Comparison of ENCODE assay signal across 8 mouse cellular contexts in genomic region chr12:91589542-91589846, GRCm38 (mm10). TPM values are rescaled to one million over a fixed set of nuclear protein-coding genes. Genes with fewer than 3 reads are reported as not detected.
DNase-seq lines count a peak whose midpoint lies in the region; ATAC-seq and TF ChIP-seq lines count a peak whose summit lies in the region.

No protein-coding gene starts in this region.

- H3K4me3 ChIP-seq in liver, adult 2 months (ENCODE audit: insufficient read depth, low read depth, low read length) = peak overlapping the region; percentile 89
- H3K4me3 ChIP-seq in embryonic facial prominence, embryonic 12.5 days = peak overlapping the region; percentile 83
- H3K4me3 ChIP-seq in intestine, embryonic 15.5 days (replicated peaks) = peak overlapping the region; percentile 90
- peak overlapping the region; percentile 89 for H3K4me3 ChIP-seq in neural tube, embryonic 13.5 days

- peak overlapping the region; percentile 96 for H3K27ac ChIP-seq in liver, adult 2 months (replicated peaks; ENCODE audit: insufficient read depth, low read depth, low read length)
- peak overlapping the region; percentile 100 for H3K27ac ChIP-seq in embryonic facial prominence, embryonic 12.5 days
- peak overlapping the region; percentile 100 for H3K27ac ChIP-seq in intestine, embryonic 15.5 days
- H3K27ac ChIP-seq in neural tube, embryonic 13.5 days (replicated peaks) = peak overlapping the region; percentile 100

- H3K9me3 ChIP-seq in embryonic facial prominence, embryonic 12.5 days = no peaks in the 10 kb centered on the region
- H3K9me3 ChIP-seq in intestine, embryonic 15.5 days = no peaks in the 10 kb centered on the region
- no peaks in the 10 kb centered on the region for H3K9me3 ChIP-seq in neural tube, embryonic 13.5 days

- no peak for ATAC-seq in embryonic facial prominence, embryonic 12.5 days (ENCODE audit: insufficient number of reproducible peaks, insufficient read depth, low FRiP score, low TSS enrichment)
- ATAC-seq in intestine, embryonic 15.5 days = no peak
- ATAC-seq in neural tube, embryonic 13.5 days (ENCODE audit: low read depth) = no peak
- ATAC-seq in megakaryocyte progenitor cell, adult 5-6 weeks (replicated peaks; ENCODE audit: poor library complexity) = no peak

- H3K4me2 ChIP-seq in embryonic facial prominence, embryonic 12.5 days (replicated peaks) = no peak overlapping the region; the same call in 1 of the 2 replicates
- peak overlapping the region; percentile 23; the same call in 1 of the 2 replicates for H3K4me2 ChIP-seq in intestine, embryonic 15.5 days (replicated peaks)
- H3K4me2 ChIP-seq in neural tube, embryonic 13.5 days = peak overlapping the region; percentile 34

- peaks cover 4% of the 10 kb centered on the region for H3K4me1 ChIP-seq in liver, adult 2 months (ENCODE audit: control insufficient read depth, insufficient read depth, low read length)
- peaks cover 14% of the 10 kb centered on the region for H3K4me1 ChIP-seq in embryonic facial prominence, embryonic 12.5 days
- H3K4me1 ChIP-seq in intestine, embryonic 15.5 days (replicated peaks) = peaks cover 5% of the 10 kb centered on the region; the same call in 1 of the 2 replicates
- H3K4me1 ChIP-seq in neural tube, embryonic 13.5 days (replicated peaks) = peaks cover 29% of the 10 kb centered on the region

- no peak for TF ChIP-seq CTCF in liver, adult 2 months (IDR thresholded peaks at IDR 0.05; ENCODE audit: low read depth, low read length)

- H3K9ac ChIP-seq in liver, adult 2 months (ENCODE audit: low read depth, low read length) = peak overlapping the region; percentile 96
- H3K9ac ChIP-seq in embryonic facial prominence, embryonic 12.5 days = peak overlapping the region; percentile 100
- H3K9ac ChIP-seq in intestine, embryonic 15.5 days = peak overlapping the region; percentile 99
- peak overlapping the region; percentile 100 for H3K9ac ChIP-seq in neural tube, embryonic 13.5 days

- H3K79me2 ChIP-seq in liver, adult 2 months (ENCODE audit: control insufficient read depth, insufficient read depth, low read length) = no peaks in the 10 kb centered on the region; the same call in 1 of the 2 replicates

- WGBS in liver, adult 2 months = 0% methylated on average over 11 of the region's 11 CpGs
- 0% methylated on average over 11 of the region's 11 CpGs for WGBS in embryonic facial prominence, embryonic 12.5 days
- WGBS in intestine, embryonic 15.5 days = 0% methylated on average over 11 of the region's 11 CpGs
- 0% methylated on average over 11 of the region's 11 CpGs for WGBS in neural tube, embryonic 13.5 days

- peaks cover 6% of the 10 kb centered on the region; the same call in 1 of the 2 replicates for H3K36me3 ChIP-seq in liver, adult 2 months (ENCODE audit: control insufficient read depth, insufficient read depth, low read length)
- peaks cover 14% of the 10 kb centered on the region for H3K36me3 ChIP-seq in embryonic facial prominence, embryonic 12.5 days
- H3K36me3 ChIP-seq in intestine, embryonic 15.5 days = 0 out of 2 replicates have a peak, but pooled peaks cover 2% of the 10 kb centered on the region
- peaks cover 14% of the 10 kb centered on the region for H3K36me3 ChIP-seq in neural tube, embryonic 13.5 days

- H3K27me3 ChIP-seq in liver, adult 2 months (ENCODE audit: control insufficient read depth, insufficient read depth, low read length) = no peaks in the 10 kb centered on the region
- no peaks in the 10 kb centered on the region for H3K27me3 ChIP-seq in embryonic facial prominence, embryonic 12.5 days
- no peaks in the 10 kb centered on the region for H3K27me3 ChIP-seq in intestine, embryonic 15.5 days (replicated peaks)
- no peaks in the 10 kb centered on the region for H3K27me3 ChIP-seq in neural tube, embryonic 13.5 days

- no peak for TF ChIP-seq POLR2A in liver, adult 2 months (IDR thresholded peaks at IDR 0.05; ENCODE audit: extremely low read depth, insufficient read depth, low read length)

- DNase-seq in liver, adult 2 months (ENCODE audit: extremely low read depth, low read depth, low spot score) = no peak
- DNase-seq in liver = no peak
- DNase-seq in retina, embryonic 14.5 days (ENCODE audit: low spot score) = no peak
- no peak for DNase-seq in right cerebral cortex, postnatal 4 days

RNA-seq across cellular contexts. Expression of gene Gtf2a1, which starts 0.8 kb away (rescaled TPM):
- 19.1 and 25.2 TPM in 2 replicates for total RNA-seq in liver, adult 2 months (2014; rRNA removed)
- 8.7 and 9.7 TPM in 2 replicates for polyA plus RNA-seq in liver, adult 2 months (2012; rRNA removed)
- 56.7 and 61.1 TPM in 2 replicates for polyA plus RNA-seq in embryonic facial prominence, embryonic 12.5 days (2016; fragmentation: Nextera tagmentation; extraction: Ambion mirVana)
- polyA plus RNA-seq in intestine, embryonic 15.5 days (2015; fragmentation: Nextera tagmentation; extraction: Ambion mirVana) = 34.6 and 37.5 TPM in 2 replicates
- polyA plus RNA-seq in neural tube, embryonic 13.5 days (2015; fragmentation: Nextera tagmentation; extraction: Ambion mirVana) = 72.4 and 75.4 TPM in 2 replicates
- 31.1 and 34.5 TPM in 2 replicates for total RNA-seq in megakaryocyte progenitor cell, adult 5-6 weeks (2015)
- total RNA-seq in megakaryocyte progenitor cell, adult 5-6 weeks (2017) = 31.7 and 35.5 TPM in 2 replicates
